Mouse (Mus musculus) layer of hippocampus, adult 18-20 months (tissue): ENCODE measurements around the gene Gm21860. TPM values are rescaled to one million over a fixed set of nuclear protein-coding genes. Genes with fewer than 3 reads are reported as not detected.
"Not testable (repeated sequence)": the region's sequence is repeated elsewhere in the genome, so short reads cannot be mapped to it uniquely, and the experiment has no call there.

ENCODE experiments used
- DNase-seq, 2 experiments: peaks; one replicate each; pipeline ENCODE4 v3.0.0; 2022; ENCODE audit warnings: low spot score in 2 of 2
- total RNA-seq, 2 experiments: library from RNA; stranded (reverse); gene quantifications; 2 replicates each; pipeline ENCODE4 v1.2.3; 2021

Gene Gm21860
- total RNA-seq, 2 experiments from 2014 or later = not detected

- not testable (repeated sequence) for DNase-seq
Measured at GRCm38 (mm10) chrY:90733656-90734333, 20.8 kb downstream of the Gm21860 start.

GRCm38 (mm10) chrY:90732101-90732542 is 22.5 kb downstream of the Gm21860 start:
- not testable (repeated sequence) for DNase-seq

- not testable (repeated sequence) for DNase-seq
Measured at GRCm38 (mm10) chrY:90731593-90731955, 23.0 kb downstream of the Gm21860 start.

- not testable (repeated sequence) for DNase-seq
Measured at GRCm38 (mm10) chrY:90730908-90731592, 23.6 kb downstream of the Gm21860 start.

- DNase-seq = not testable (repeated sequence)
Measured at GRCm38 (mm10) chrY:90729816-90730303, 24.8 kb downstream of the Gm21860 start.

GRCm38 (mm10) chrY:90728905-90729256 is 25.7 kb downstream of the Gm21860 start:
- not testable (repeated sequence) for DNase-seq

GRCm38 (mm10) chrY:90728251-90728904 is 26.2 kb downstream of the Gm21860 start:
- DNase-seq = not testable (repeated sequence)

GRCm38 (mm10) chrY:90727121-90727908 is 27.3 kb downstream of the Gm21860 start:
- DNase-seq = not testable (repeated sequence)

GRCm38 (mm10) chrY:90725701-90726451 is 28.7 kb downstream of the Gm21860 start:
- DNase-seq = not testable (repeated sequence)

GRCm38 (mm10) chrY:90725166-90725565 is 29.5 kb downstream of the Gm21860 start:
- not testable (repeated sequence) for DNase-seq

- not testable (repeated sequence) for DNase-seq
Measured at GRCm38 (mm10) chrY:90724014-90724709, 30.5 kb downstream of the Gm21860 start.

GRCm38 (mm10) chrY:90723336-90723987 is 31.2 kb downstream of the Gm21860 start:
- not testable (repeated sequence) for DNase-seq

- DNase-seq = not testable (repeated sequence)
Measured at GRCm38 (mm10) chrY:90720505-90720904, 34.1 kb downstream of the Gm21860 start.

- DNase-seq = not testable (repeated sequence)
Measured at GRCm38 (mm10) chrY:90719403-90720232, 35.0 kb downstream of the Gm21860 start.

GRCm38 (mm10) chrY:90718583-90719402 is 35.8 kb downstream of the Gm21860 start:
- peak in 1 of 2 experiments; percentile 40 for DNase-seq

GRCm38 (mm10) chrY:90718021-90718420 is 36.6 kb downstream of the Gm21860 start:
- DNase-seq = not testable (repeated sequence)

- DNase-seq = not testable (repeated sequence)
Measured at GRCm38 (mm10) chrY:90717496-90717895, 37.1 kb downstream of the Gm21860 start.
